Mouse (Mus musculus): ENCODE results near the gene Ms4a3. TPM values are rescaled to one million over a fixed set of nuclear protein-coding genes. Genes with fewer than 3 reads are reported as not detected.

Ms4a3 gene
- total and polyA plus RNA-seq, 3 experiments = 0.34 to 0.63 (median 0.51) TPM

DNA sequence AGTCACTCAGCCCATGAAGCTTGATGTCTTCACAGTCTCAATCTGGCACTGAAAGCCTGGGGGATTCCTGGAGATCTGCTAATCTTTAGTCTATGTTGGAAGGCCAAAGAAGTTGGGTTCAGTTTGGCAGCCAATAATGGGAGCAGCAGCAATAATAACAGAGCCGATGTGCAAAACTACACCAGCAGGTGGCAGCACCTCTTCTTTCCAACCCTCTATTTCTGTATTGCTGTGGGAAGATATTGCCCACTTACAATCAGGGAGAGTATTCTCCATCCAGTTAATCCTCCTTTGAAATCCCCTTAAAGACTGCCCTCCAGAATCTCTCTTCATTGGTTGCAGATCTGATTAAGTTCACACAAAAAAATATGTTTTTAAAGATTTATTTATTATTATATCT, 32.5 kb downstream of the Ms4a3 start:
- in situ Hi-C loops (cut with MboI; ENCODE audit: low pct_ligation_motif_present, low pct_unique_long_range_greater_than_20kb, low sequenced_read_pairs) (loop anchor here (5.0 to 25.0 kb wide), 3 partner anchors 159 to 571 kb away; partner anchors contain the start of gene Osbp), dilution Hi-C loops (cut with MboI; ENCODE audit: extremely low pct_ligation_motif_present, extremely low pct_unique_long_range_greater_than_20kb, low sequenced_read_pairs) (no loop called here)
- TF ChIP-seq SMC3 (IDR thresholded peaks at IDR 0.05; ENCODE audit: low read depth, low read length) (peak; percentile 87), ZC3H11A (IDR thresholded peaks at IDR 0.05; ENCODE audit: low read depth, low read length) (0 out of 2 replicates have a peak, but pooled peaks have one; percentile 28), BHLHE40 (IDR thresholded peaks at IDR 0.05; ENCODE audit: low read depth, low read length) (no peak), MEF2A (IDR thresholded peaks at IDR 0.05; ENCODE audit: borderline replicate concordance, low read depth, low read length) (no peak), CTCF (conservative IDR thresholded peaks at IDR 0.05 in 1 of 2, IDR thresholded peaks at IDR 0.05 in 1 of 2; ENCODE audit: low read depth in 2 of 2, low read length in 2 of 2) (peak; percentile 58 to 86), RAD21 (IDR thresholded peaks at IDR 0.05; ENCODE audit: low read depth, low read length) (peak; percentile 71), JUND (conservative IDR thresholded peaks at IDR 0.05; ENCODE audit: low read depth, low read length) (0 out of 2 replicates have a peak, but pooled peaks have one; percentile 10), USF1 (IDR thresholded peaks at IDR 0.05; ENCODE audit: low read depth, low read length) (no peak)
- Histone ChIP-seq H3K4me2 (ENCODE audit: insufficient read depth, low read depth, poor library complexity, severe bottlenecking) (no peak overlapping the region), H3K27me3 (replicated peaks) (no peaks in the 10 kb centered on the region), H3K4me3 (replicated peaks in 1 of 3; ENCODE audit: low read depth in 2 of 3, low read length in 2 of 3, poor library complexity in 1 of 3) (no peak overlapping the region), H3K4me1 (ENCODE audit: control insufficient read depth in 1 of 2, insufficient read depth in 2 of 2) (peaks cover 0 to 25% of the 10 kb centered on the region in 2 experiments; a peak in 2 of 4 replicates), H3K9ac (ENCODE audit: insufficient read depth, low read depth) (no peak overlapping the region), H3K9me3 (replicated peaks; ENCODE audit: low read length) (no peaks in the 10 kb centered on the region), H3K27ac (ENCODE audit: insufficient read depth, low read depth) (no peak overlapping the region), H3K36me3 (replicated peaks in 1 of 2; ENCODE audit: control insufficient read depth in 1 of 2, insufficient read depth in 1 of 2, low read length in 1 of 2) (no peaks in the 10 kb centered on the region), H3K79me2 (replicated peaks; ENCODE audit: control insufficient read depth, extremely low read depth, insufficient read depth, poor library complexity, severe bottlenecking) (no peaks in the 10 kb centered on the region)
- DNase-seq (ENCODE audit: extremely low read depth) = peak; percentile 61

DNA sequence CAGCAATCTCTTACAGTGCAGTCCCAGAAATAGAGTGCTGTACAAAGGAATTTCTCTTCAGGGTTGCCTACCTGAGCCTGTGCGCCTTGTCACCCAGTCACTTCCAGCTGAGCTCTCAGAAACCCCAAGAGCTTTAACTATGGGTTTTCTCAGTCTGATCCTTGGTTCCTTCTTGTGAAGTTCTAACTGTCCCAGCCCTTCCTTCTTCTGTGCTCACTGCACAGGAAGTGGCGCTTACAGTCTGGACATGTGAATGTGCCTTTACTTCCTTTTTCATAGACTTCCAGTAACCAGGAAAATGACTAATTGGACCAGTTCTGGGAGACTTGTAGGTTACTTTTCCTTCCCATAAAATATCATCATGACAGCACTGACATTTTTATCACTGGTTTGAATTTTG, 36.0 kb downstream of the Ms4a3 start, which contains the start of gene Ms4a6d:
Gene Ms4a6d (minus strand): TSS at position 247 of the 400 bp plus-strand sequence.
- DNase-seq (ENCODE audit: extremely low read depth) = no peak
- H3K27ac ChIP-seq (ENCODE audit: insufficient read depth, low read depth) = no peak within 1 kb of the TSS
- no peaks in the 10 kb centered on the region for H3K36me3 ChIP-seq (replicated peaks in 1 of 2; ENCODE audit: control insufficient read depth in 1 of 2, insufficient read depth in 1 of 2, low read length in 1 of 2)
- H3K79me2 ChIP-seq (replicated peaks; ENCODE audit: control insufficient read depth, extremely low read depth, insufficient read depth, poor library complexity, severe bottlenecking) = no peaks in the 10 kb centered on the region
- no peak within 1 kb of the TSS for H3K9ac ChIP-seq (ENCODE audit: insufficient read depth, low read depth)
- H3K4me3 ChIP-seq (replicated peaks in 1 of 3; ENCODE audit: low read depth in 2 of 3, low read length in 2 of 3, poor library complexity in 1 of 3) = no peak within 1 kb of the TSS
- in situ Hi-C loops (cut with MboI; ENCODE audit: low pct_ligation_motif_present, low pct_unique_long_range_greater_than_20kb, low sequenced_read_pairs) = loop anchor here (5.0 to 25.0 kb wide), 5 partner anchors 163 to 567 kb away; partner anchors contain the start of gene Osbp
- H3K4me2 ChIP-seq (ENCODE audit: insufficient read depth, low read depth, poor library complexity, severe bottlenecking) = no peak within 1 kb of the TSS
- H3K4me1 ChIP-seq (ENCODE audit: control insufficient read depth in 1 of 2, insufficient read depth in 2 of 2) = peaks cover 2 to 29% of the 10 kb centered on the region in 2 experiments; a peak in 3 of 4 replicates
- no peaks in the 10 kb centered on the region for H3K9me3 ChIP-seq (replicated peaks; ENCODE audit: low read length)
- TF ChIP-seq TBP (conservative IDR thresholded peaks at IDR 0.05; ENCODE audit: low read depth, low read length) = no peak
- TF ChIP-seq GABPA (IDR thresholded peaks at IDR 0.05; ENCODE audit: insufficient replicate concordance, low read depth, low read length) = no peak
- no peak for TF ChIP-seq RCOR1 (conservative IDR thresholded peaks at IDR 0.05; ENCODE audit: low read depth, low read length)
- TF ChIP-seq ETS1 (conservative IDR thresholded peaks at IDR 0.05; ENCODE audit: low read depth, low read length) = no peak
- no peak for TF ChIP-seq USF1 (IDR thresholded peaks at IDR 0.05; ENCODE audit: low read depth, low read length)
- TF ChIP-seq HCFC1 (IDR thresholded peaks at IDR 0.05; ENCODE audit: low read depth, low read length) = no peak
- no peak for TF ChIP-seq E2F4 (IDR thresholded peaks at IDR 0.05; ENCODE audit: insufficient replicate concordance, low read depth, low read length)
- TF ChIP-seq ZKSCAN1 (IDR thresholded peaks at IDR 0.05; ENCODE audit: borderline replicate concordance, low read depth, low read length) = no peak
- no peak for TF ChIP-seq SIN3A (IDR thresholded peaks at IDR 0.05; ENCODE audit: low read length)
- TF ChIP-seq MAX (IDR thresholded peaks at IDR 0.05; ENCODE audit: low read length) = no peak
- TF ChIP-seq JUN (IDR thresholded peaks at IDR 0.05; ENCODE audit: insufficient read depth, low read depth, low read length) = no peak
- no peak for TF ChIP-seq CHD1 (IDR thresholded peaks at IDR 0.05; ENCODE audit: low read depth, low read length)
- no peak for TF ChIP-seq POLR2AphosphoS2 (IDR thresholded peaks at IDR 0.05; ENCODE audit: low read depth, low read length)
- no peak for TF ChIP-seq EP300 (IDR thresholded peaks at IDR 0.05; ENCODE audit: low read length)
- no peak for TF ChIP-seq MXI1 (IDR thresholded peaks at IDR 0.05; ENCODE audit: low read depth, low read length)
- H3K27me3 ChIP-seq (replicated peaks) = no peaks in the 10 kb centered on the region
- dilution Hi-C loops (cut with MboI; ENCODE audit: extremely low pct_ligation_motif_present, extremely low pct_unique_long_range_greater_than_20kb, low sequenced_read_pairs) = no loop called here
